Mouse (Mus musculus): ENCODE measurements around the gene Plk5.

DNA sequence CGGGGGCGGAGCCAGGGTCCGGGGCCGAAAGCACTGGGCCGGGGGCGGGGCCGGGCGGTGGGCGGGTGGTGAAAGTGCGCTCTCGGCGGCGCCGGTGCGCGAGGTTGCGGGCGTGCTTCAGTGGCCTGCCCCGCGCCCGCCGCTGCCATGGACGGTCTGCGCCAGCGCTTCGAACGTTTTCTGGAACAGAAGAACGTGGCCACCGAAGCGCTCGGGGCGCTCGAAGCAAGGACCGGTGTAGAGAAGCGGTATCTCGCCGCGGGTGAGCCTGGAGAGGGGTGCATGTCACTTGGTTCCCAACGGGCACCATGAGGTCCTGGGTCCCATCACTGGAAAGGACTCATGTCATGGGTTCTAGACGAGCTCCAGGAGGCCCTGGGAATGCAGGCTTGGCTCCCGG is 26.2 kb upstream of the Plk5 start:
- TF ChIP-seq POLR2A (IDR thresholded peaks at IDR 0.05; ENCODE audit: control insufficient read depth in 1 of 2, insufficient read depth in 1 of 2, low read depth in 1 of 2, low read length in 2 of 2, poor library complexity in 1 of 2) (peak in 1 of 2 experiments; percentile 58; a peak in 1 of 4 replicates), CTCF (IDR thresholded peaks at IDR 0.05 in 2 of 3, conservative IDR thresholded peaks at IDR 0.05 in 1 of 3; ENCODE audit: control insufficient read depth in 1 of 3, insufficient read depth in 1 of 3, low read depth in 2 of 3, low read length in 3 of 3, poor library complexity in 1 of 3, severe bottlenecking in 1 of 3) (0 out of 6 replicates have a peak, but pooled peaks of 1 of the 3 experiments have one; percentile 0), NRF1 (IDR thresholded peaks at IDR 0.05; ENCODE audit: insufficient read depth, low read depth, low read length, poor library complexity, severe bottlenecking) (no peak), POLR2AphosphoS2 (IDR thresholded peaks at IDR 0.05; ENCODE audit: low read length) (no peak), CHD1 (IDR thresholded peaks at IDR 0.05; ENCODE audit: low read depth, low read length) (no peak), ELF1 (IDR thresholded peaks at IDR 0.05; ENCODE audit: low read depth, low read length) (no peak), MAZ (IDR thresholded peaks at IDR 0.05; ENCODE audit: low read depth, low read length) (no peak), EP300 (IDR thresholded peaks at IDR 0.05; ENCODE audit: low read depth in 1 of 2, low read length in 2 of 2) (no peak), GATA1 (IDR thresholded peaks at IDR 0.05; ENCODE audit: low read depth, low read length) (no peak), SMC3 (IDR thresholded peaks at IDR 0.05; ENCODE audit: low read depth, low read length) (no peak), USF1 (IDR thresholded peaks at IDR 0.05; ENCODE audit: low read depth, low read length) (no peak), TCF12 (IDR thresholded peaks at IDR 0.05; ENCODE audit: low read depth, low read length) (no peak), POLR2AphosphoS5 (IDR thresholded peaks at IDR 0.05; ENCODE audit: borderline replicate concordance, low read depth, low read length) (no peak)
